11 mouse cellular contexts compared by ENCODE assay signal in the genomic region with DNA sequence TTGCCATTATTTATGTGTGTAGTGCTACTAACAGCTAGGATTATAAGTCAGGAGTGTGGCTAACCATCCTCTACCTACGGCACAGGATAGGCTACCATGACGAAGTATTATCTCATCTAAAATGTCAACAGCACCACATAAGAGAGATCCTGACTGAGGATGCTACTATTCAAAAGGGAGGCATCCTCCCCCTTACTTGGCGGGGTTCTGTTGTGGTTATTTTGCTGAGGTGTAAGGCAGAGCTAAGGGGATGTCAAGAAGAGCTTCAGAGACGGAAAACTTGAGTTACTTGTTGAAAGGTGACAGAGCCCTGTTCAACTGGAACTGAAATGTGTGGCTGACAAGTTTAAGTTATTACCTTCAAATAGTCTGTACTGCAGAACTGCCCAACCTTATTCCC. TPM values are rescaled to one million over a fixed set of nuclear protein-coding genes. Genes with fewer than 3 reads are reported as not detected.
DNase-seq lines count a peak whose midpoint lies in the region; ATAC-seq lines count a peak whose summit lies in the region.
"Had no signal": no experiment of that assay in that cellular context is flagged by ENCODE, and none has a peak within 500 bp of the region (broad histone marks: within the 10 kb centered on the region; RNA-seq: fewer than 3 reads in every experiment).

No protein-coding gene starts in this region.

- ATAC-seq in forebrain, embryonic 12.5 days (ENCODE audit: low FRiP score), result no peak
- ATAC-seq in liver, embryonic 11.5 days (replicated peaks; ENCODE audit: low FRiP score), result no peak
- ATAC-seq in liver, embryonic 12.5 days, result no peak
- no peak for ATAC-seq in liver, embryonic 16.5 days (ENCODE audit: low read depth)

- no peaks in the 10 kb centered on the region for H3K36me3 ChIP-seq in forebrain, embryonic 12.5 days (replicated peaks)
- H3K36me3 ChIP-seq in forebrain, embryonic 10.5 days (replicated peaks), result no peaks in the 10 kb centered on the region
- no peaks in the 10 kb centered on the region for H3K36me3 ChIP-seq in liver, embryonic 11.5 days (ENCODE audit: control insufficient read depth, insufficient read depth, low read length)
- H3K36me3 ChIP-seq in liver, embryonic 12.5 days, result no peaks in the 10 kb centered on the region
- no peaks in the 10 kb centered on the region for H3K36me3 ChIP-seq in liver, embryonic 16.5 days (ENCODE audit: control insufficient read depth, insufficient read depth)

- H3K4me1 ChIP-seq in forebrain, embryonic 12.5 days, result peaks cover 14% of the 10 kb centered on the region
- peaks cover 30% of the 10 kb centered on the region for H3K4me1 ChIP-seq in forebrain, embryonic 10.5 days
- peaks cover 8% of the 10 kb centered on the region for H3K4me1 ChIP-seq in liver, embryonic 11.5 days (replicated peaks; ENCODE audit: control insufficient read depth, insufficient read depth, low read length)
- peaks cover 50% of the 10 kb centered on the region for H3K4me1 ChIP-seq in liver, embryonic 12.5 days
- H3K4me1 ChIP-seq in liver, embryonic 16.5 days (ENCODE audit: control insufficient read depth, low read depth, low read length), result peaks cover 30% of the 10 kb centered on the region

- H3K9ac ChIP-seq in forebrain, embryonic 12.5 days, result no peak overlapping the region; the same call in 1 of the 2 replicates
- no peak overlapping the region for H3K9ac ChIP-seq in liver, embryonic 11.5 days (ENCODE audit: low read depth, low read length)
- H3K9ac ChIP-seq in liver, embryonic 12.5 days, result no peak overlapping the region
- no peak overlapping the region for H3K9ac ChIP-seq in liver, embryonic 16.5 days (ENCODE audit: low read depth, low read length)

- H3K4me3 ChIP-seq in forebrain, embryonic 12.5 days (replicated peaks), result 0 out of 2 replicates have a peak overlapping the region, but pooled peaks have one; percentile 79
- H3K4me3 ChIP-seq in forebrain, embryonic 10.5 days, result no peak overlapping the region
- no peak overlapping the region for H3K4me3 ChIP-seq in liver, embryonic 11.5 days (ENCODE audit: low read depth, low read length)
- no peak overlapping the region for H3K4me3 ChIP-seq in liver, embryonic 12.5 days
- no peak overlapping the region for H3K4me3 ChIP-seq in liver, embryonic 16.5 days (ENCODE audit: low read depth, low read length)

- peak overlapping the region; percentile 72 for H3K4me2 ChIP-seq in forebrain, embryonic 12.5 days
- H3K4me2 ChIP-seq in liver, embryonic 11.5 days, result peak overlapping the region; percentile 95; the same call in 1 of the 2 replicates
- no peak overlapping the region for H3K4me2 ChIP-seq in liver, embryonic 12.5 days
- H3K4me2 ChIP-seq in liver, embryonic 16.5 days (ENCODE audit: low read depth, low read length), result peak overlapping the region; percentile 95; the same call in 1 of the 2 replicates

- H3K27me3 ChIP-seq in forebrain, embryonic 12.5 days, result no peaks in the 10 kb centered on the region
- no peaks in the 10 kb centered on the region for H3K27me3 ChIP-seq in forebrain, embryonic 10.5 days (ENCODE audit: poor library complexity, severe bottlenecking)
- H3K27me3 ChIP-seq in liver, embryonic 11.5 days (replicated peaks; ENCODE audit: control insufficient read depth, insufficient read depth, low read length), result no peaks in the 10 kb centered on the region
- 0 out of 2 replicates have a peak, but pooled peaks cover 4% of the 10 kb centered on the region for H3K27me3 ChIP-seq in liver, embryonic 12.5 days (replicated peaks)
- no peaks in the 10 kb centered on the region for H3K27me3 ChIP-seq in liver, embryonic 16.5 days (ENCODE audit: control insufficient read depth, insufficient read depth, low read depth, low read length)

- no peak overlapping the region for H3K27ac ChIP-seq in forebrain, embryonic 12.5 days
- no peak overlapping the region for H3K27ac ChIP-seq in forebrain, embryonic 10.5 days
- H3K27ac ChIP-seq in liver, embryonic 11.5 days (ENCODE audit: low read depth, low read length), result no peak overlapping the region
- no peak overlapping the region for H3K27ac ChIP-seq in liver, embryonic 12.5 days
- no peak overlapping the region for H3K27ac ChIP-seq in liver, embryonic 16.5 days (ENCODE audit: low read length)
- H3K27ac ChIP-seq: macrophage had no signal

- DNase-seq in forebrain, embryonic 10.5 days (ENCODE audit: extremely low spot score, low spot score), result no peak
- DNase-seq in liver, embryonic 11.5 days (ENCODE audit: low spot score), result no peak
- peak; percentile 44 for DNase-seq in thymus, postnatal 0 days (ENCODE audit: low spot score)
- no peak for DNase-seq in gastrocnemius, postnatal 14 days
- no peak for DNase-seq in layer of hippocampus, postnatal 36 days
- DNase-seq: cerebellum, postnatal 36 days; spleen, adult 18-20 months had no signal

- no peaks in the 10 kb centered on the region for H3K9me3 ChIP-seq in forebrain, embryonic 12.5 days
- H3K9me3 ChIP-seq in forebrain, embryonic 10.5 days, result no peaks in the 10 kb centered on the region
- H3K9me3 ChIP-seq in liver, embryonic 11.5 days (ENCODE audit: control insufficient read depth, low read length), result no peaks in the 10 kb centered on the region
- no peaks in the 10 kb centered on the region for H3K9me3 ChIP-seq in liver, embryonic 12.5 days (replicated peaks)
- no peaks in the 10 kb centered on the region for H3K9me3 ChIP-seq in liver, embryonic 16.5 days (replicated peaks; ENCODE audit: control insufficient read depth, low read length)

- WGBS in forebrain, embryonic 12.5 days, result 78% methylated on average over 4 of the region's 4 CpGs
- WGBS in forebrain, embryonic 10.5 days, result 87% methylated on average over 4 of the region's 4 CpGs
- WGBS in liver, embryonic 11.5 days, result 68% methylated on average over 4 of the region's 4 CpGs
- WGBS in liver, embryonic 12.5 days (ENCODE audit: insufficient replicate concordance), result 59% methylated on average over 4 of the region's 4 CpGs
- WGBS in liver, embryonic 16.5 days (ENCODE audit: insufficient replicate concordance), result 52% methylated on average over 4 of the region's 4 CpGs

- intact Hi-C loops in gastrocnemius, postnatal 14 days (cut with DNase I; ENCODE audit: low total_unique reads), result no loop called here

RNA-seq across cellular contexts. Expression of a gene that starts 2.0 kb away (rescaled TPM):
- polyA plus RNA-seq in forebrain, embryonic 12.5 days (2016; fragmentation: Nextera tagmentation; extraction: Ambion mirVana), result 17.7 and 18.9 TPM in 2 replicates
- 7.4 and 8.7 TPM in 2 replicates for polyA plus RNA-seq in forebrain, embryonic 10.5 days (2016; fragmentation: Nextera tagmentation; extraction: Ambion mirVana)
- polyA plus RNA-seq in liver, embryonic 11.5 days (2014; fragmentation: Nextera tagmentation; extraction: Ambion mirVana), result 7.5 and 7.9 TPM in 2 replicates
- 3.6 and 4.0 TPM in 2 replicates for polyA plus RNA-seq in liver, embryonic 12.5 days (2016; fragmentation: Nextera tagmentation; extraction: Ambion mirVana)
- 3.8 and 4.5 TPM in 2 replicates for polyA plus RNA-seq in liver, embryonic 16.5 days (2015; fragmentation: Nextera tagmentation; extraction: Ambion mirVana)
- 2.2 and 2.3 TPM in 2 replicates for polyA plus RNA-seq in thymus, postnatal 0 days (2015; fragmentation: Nextera tagmentation; extraction: Ambion mirVana)
- 100 to 1,000 TPM; 192 to 202 TPM for total RNA-seq in gastrocnemius, postnatal 14 days (2021)
- 10 to 100 TPM; 26.5 to 32.1 TPM for total RNA-seq in layer of hippocampus, postnatal 36 days (2021)
